Mouse (Mus musculus) liver, embryonic 16.5 days (tissue): Measurements from ENCODE around the gene Plxna3. TPM values are rescaled to one million over a fixed set of nuclear protein-coding genes. Genes with fewer than 3 reads are reported as not detected.

Experiments
- ATAC-seq: fragments of 200-750 bp; cut with Nextera tagmentation; 2 replicates; pipeline ENCODE4 v1.8.0; 2017; ENCODE audit warnings: low read depth, mild to moderate bottlenecking, moderate number of reproducible peaks, moderate library complexity
- H3K27ac ChIP-seq: fragments of 300-500 bp; sonication (generic); 2 replicates; pipeline ENCODE4 v1.5.1; 2014; ENCODE audit warnings: mild to moderate bottlenecking, low read length
- H3K27me3 ChIP-seq: fragments of 300-500 bp; sonication (generic); 2 replicates; pipeline ENCODE4 v1.6.1; 2014; ENCODE audit warnings: low read depth, low read length, mixed read lengths; ENCODE audit not compliant: control insufficient read depth, insufficient read depth
- H3K36me3 ChIP-seq: fragments of 300-500 bp; sonication (generic); 2 replicates; pipeline ENCODE4 v1.6.1; 2014; ENCODE audit warnings: mild to moderate bottlenecking; ENCODE audit not compliant: control insufficient read depth, insufficient read depth
- H3K4me1 ChIP-seq: fragments of 300-500 bp; sonication (generic); 2 replicates; pipeline ENCODE4 v1.6.1; 2014; ENCODE audit warnings: low read depth, low read length, mixed read lengths; ENCODE audit not compliant: control insufficient read depth
- H3K4me2 ChIP-seq: fragments of 300-500 bp; sonication (generic); 2 replicates; pipeline ENCODE4 v1.6.1; 2014; ENCODE audit warnings: low read depth, low read length, mixed read lengths
- H3K4me3 ChIP-seq: fragments of 300-500 bp; sonication (generic); 2 replicates; pipeline ENCODE4 v1.5.1; 2014; ENCODE audit warnings: low read depth, mild to moderate bottlenecking, low read length
- H3K9ac ChIP-seq: fragments of 300-500 bp; sonication (generic); 2 replicates; pipeline ENCODE4 v1.6.1; 2014; ENCODE audit warnings: low read depth, low read length
- H3K9me3 ChIP-seq: fragments of 300-500 bp; sonication (generic); replicated peaks from 2 replicates; pipeline ENCODE4 v1.6.1; 2016; ENCODE audit warnings: low read length; ENCODE audit not compliant: control insufficient read depth
- WGBS: fragments of 180-500 bp; shearing (Covaris S2); extraction: QIAGEN DNeasy Blood & Tissue Kit; methylation state at CpG from one replicate; pipeline ENCODE4 v1.1.7; 2014; ENCODE audit not compliant: insufficient replicate concordance; 5-methylcytosine and 5-hydroxymethylcytosine counted together
- polyA plus RNA-seq: library from polyadenylated mRNA; unstranded; fragments of >200 nt; fragmentation: Nextera tagmentation; extraction: Ambion mirVana; gene quantifications from 2 replicates; pipeline ENCODE4 v1.2.1, GENCODE M21; 2015

Gene Plxna3
- polyA plus RNA-seq, result 1.2 and 1.5 TPM in 2 replicates

- H3K4me1 ChIP-seq, result no peaks in the 10 kb centered on the region; the same call in 1 of the 2 replicates
- WGBS, result 15% methylated on average over 27 of the region's 30 CpGs
- no peaks in the 10 kb centered on the region for H3K36me3 ChIP-seq
- no peaks in the 10 kb centered on the region for H3K9me3 ChIP-seq
- peak within 1 kb of the TSS; percentile 65 for H3K4me2 ChIP-seq
- no peak within 1 kb of the TSS for H3K27ac ChIP-seq
- H3K9ac ChIP-seq, result peak within 1 kb of the TSS; percentile 52
- H3K4me3 ChIP-seq, result peak within 1 kb of the TSS; percentile 50
- no peaks in the 10 kb centered on the region for H3K27me3 ChIP-seq
- ATAC-seq, result peak; percentile 92
Observed at GRCm38 (mm10) chrX:74328725-74329161, at the start of gene Plxna3. Gene Plxna3 (plus strand): TSS chrX:74329066.

DNA sequence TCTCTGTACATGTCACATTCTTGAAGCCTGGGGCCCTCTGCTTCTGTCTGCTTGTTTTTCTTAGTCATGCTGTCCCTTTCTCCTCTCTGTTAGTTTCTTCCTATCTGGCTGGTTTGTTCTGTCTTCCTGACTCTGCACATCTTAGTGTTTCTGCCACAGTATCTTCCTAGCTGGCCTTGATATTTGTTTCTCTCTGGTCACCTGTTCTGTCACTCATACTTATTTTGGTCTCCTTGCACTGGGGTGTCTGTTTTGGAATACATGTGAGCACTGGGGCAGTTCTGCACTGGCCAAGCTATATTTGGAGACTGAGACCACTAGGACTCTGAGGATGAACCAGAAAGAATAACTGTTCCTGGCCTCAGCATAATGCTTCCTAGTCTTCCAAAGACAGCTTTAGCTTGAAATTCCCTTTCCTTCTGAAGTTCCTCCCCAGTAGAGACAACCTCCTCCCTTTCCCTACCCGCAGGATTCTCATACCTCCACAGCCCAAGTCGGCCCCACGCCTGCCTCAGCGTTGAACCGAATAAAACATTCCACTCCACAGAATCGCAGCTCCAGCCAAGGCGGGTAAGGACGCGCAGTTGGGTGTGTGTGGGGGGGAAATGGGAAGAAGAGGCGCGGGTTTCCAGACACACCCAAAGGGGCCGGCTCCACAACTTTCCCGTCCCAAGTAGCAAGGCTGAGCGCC lies 47.7 kb upstream of the Plxna3 start:
- peak overlapping the region; percentile 71 for H3K4me3 ChIP-seq
- H3K9me3 ChIP-seq, result no peaks in the 10 kb centered on the region
- H3K4me1 ChIP-seq, result peaks cover 5% of the 10 kb centered on the region
- peak overlapping the region; percentile 74 for H3K9ac ChIP-seq
- no peaks in the 10 kb centered on the region for H3K27me3 ChIP-seq
- WGBS, result 14% methylated on average over 14 of the region's 14 CpGs
- ATAC-seq, result peak; percentile 8; the same call in 1 of the 2 replicates
- peak overlapping the region; percentile 82 for H3K4me2 ChIP-seq
- H3K27ac ChIP-seq, result peak overlapping the region; percentile 94
- H3K36me3 ChIP-seq, result no peaks in the 10 kb centered on the region; the same call in 1 of the 2 replicates

DNA sequence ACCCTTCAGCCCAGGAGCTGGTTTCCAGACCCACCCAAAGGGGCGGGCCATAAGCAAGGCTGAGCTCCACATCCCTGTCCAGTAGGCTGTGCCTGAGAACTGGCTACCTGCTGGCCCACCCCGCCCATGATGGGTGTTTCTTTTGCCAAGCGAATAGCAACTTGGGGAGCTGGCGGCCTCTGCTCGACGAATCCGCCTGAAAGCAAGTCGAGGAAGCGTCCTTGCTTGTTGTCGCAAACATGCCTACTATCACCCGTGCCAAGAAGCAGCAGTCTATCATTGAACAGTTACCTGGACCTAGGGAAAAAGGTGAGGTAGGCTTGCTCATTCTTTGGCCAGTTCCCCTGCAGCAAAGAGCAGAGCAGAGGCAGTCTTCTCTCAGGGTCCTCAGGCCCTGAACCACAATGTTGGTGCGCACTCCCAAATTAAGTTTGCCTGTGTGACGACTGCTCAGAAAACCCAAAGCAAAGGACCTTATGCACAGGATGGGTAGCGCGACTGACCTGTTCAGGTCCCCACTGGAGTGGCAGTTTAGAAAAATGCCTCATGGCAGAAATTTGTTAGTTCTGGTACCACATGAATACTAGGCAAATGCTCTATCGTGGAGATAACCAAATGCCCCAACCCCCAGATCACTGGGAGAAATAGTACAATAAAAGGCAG lies 47.0 kb upstream of the Plxna3 start, which contains the start of the genes Taz and Dnase1l1:
TSS of gene Taz (plus strand) at position 181 of the 663 bp plus-strand sequence.
TSS of gene Dnase1l1 (minus strand) at position 606 of the 663 bp plus-strand sequence.
- Histone ChIP-seq H3K4me2 (peak within 1 kb of the TSS; percentile 82), H3K4me1 (peaks cover 5% of the 10 kb centered on the region), H3K36me3 (no peaks in the 10 kb centered on the region; the same call in 1 of the 2 replicates), H3K9ac (peak within 1 kb of the TSS; percentile 74), H3K9me3 (no peaks in the 10 kb centered on the region), H3K27ac (peak within 1 kb of the TSS; percentile 94), H3K4me3 (peak within 1 kb of the TSS; percentile 71), H3K27me3 (no peaks in the 10 kb centered on the region)
- peak; percentile 97 for ATAC-seq
- 10% methylated on average over 16 of the region's 16 CpGs for WGBS

GRCm38 (mm10) chrX:74282395-74283091 lies 46.3 kb upstream of the Plxna3 start:
- peak overlapping the region; percentile 71 for H3K9ac ChIP-seq
- H3K27me3 ChIP-seq, result no peaks in the 10 kb centered on the region
- H3K9me3 ChIP-seq, result no peaks in the 10 kb centered on the region
- peak overlapping the region; percentile 82 for H3K4me2 ChIP-seq
- H3K4me3 ChIP-seq, result peak overlapping the region; percentile 71
- ATAC-seq, result peak; percentile 49
- WGBS, result 24% methylated on average over 39 of the region's 39 CpGs
- H3K4me1 ChIP-seq, result peaks cover 5% of the 10 kb centered on the region
- peak overlapping the region; percentile 94 for H3K27ac ChIP-seq
- H3K36me3 ChIP-seq, result no peaks in the 10 kb centered on the region

DNA sequence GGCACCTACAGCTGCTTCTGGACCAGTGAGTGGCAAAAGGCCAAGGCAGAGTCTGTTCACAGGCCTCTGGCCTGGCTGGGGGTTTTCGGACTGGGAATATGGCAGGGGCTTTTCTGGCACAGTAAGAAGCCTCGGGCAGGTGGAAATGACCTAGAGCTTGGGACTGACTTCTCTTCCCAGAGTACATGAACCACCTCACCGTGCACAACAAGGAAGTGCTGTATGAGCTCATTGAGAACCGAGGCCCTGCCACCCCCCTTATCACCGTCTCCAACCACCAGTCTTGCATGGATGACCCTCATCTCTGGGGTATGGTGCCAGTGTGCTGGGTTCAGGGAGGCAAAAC lies 45.8 kb upstream of the Plxna3 start:
- Histone ChIP-seq H3K27me3 (no peaks in the 10 kb centered on the region), H3K27ac (peak overlapping the region; percentile 94), H3K4me1 (peaks cover 5% of the 10 kb centered on the region), H3K9me3 (no peaks in the 10 kb centered on the region), H3K36me3 (no peaks in the 10 kb centered on the region), H3K4me3 (peak overlapping the region; percentile 71), H3K4me2 (peak overlapping the region; percentile 82), H3K9ac (peak overlapping the region; percentile 68)
- WGBS, result 13% methylated on average over 5 of the region's 5 CpGs
- ATAC-seq, result no peak

DNA sequence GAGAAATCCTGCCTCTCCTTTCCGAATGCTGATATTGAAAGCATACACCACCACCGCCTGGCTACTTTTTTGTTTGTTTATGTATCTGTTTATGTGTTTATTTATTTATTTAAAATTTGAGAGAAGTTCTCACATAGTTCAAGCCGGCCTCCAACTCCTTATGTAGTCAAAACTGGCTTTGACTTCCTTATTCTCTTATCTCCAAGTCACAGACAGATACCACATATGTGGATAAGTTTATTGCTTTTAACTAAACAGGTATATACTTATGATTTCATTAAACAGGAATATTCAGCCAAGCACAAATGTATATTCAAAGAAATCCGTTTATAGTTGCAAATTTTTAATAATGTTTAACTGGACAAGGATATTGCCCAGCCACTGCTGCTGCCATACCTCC lies 35.4 kb upstream of the Plxna3 start:
- H3K9me3 ChIP-seq, result no peaks in the 10 kb centered on the region
- no peak overlapping the region for H3K4me2 ChIP-seq
- H3K9ac ChIP-seq, result no peak overlapping the region
- no peak for ATAC-seq
- H3K27ac ChIP-seq, result no peak overlapping the region
- H3K27me3 ChIP-seq, result no peaks in the 10 kb centered on the region
- H3K4me3 ChIP-seq, result no peak overlapping the region
- H3K36me3 ChIP-seq, result no peaks in the 10 kb centered on the region
- H3K4me1 ChIP-seq, result no peaks in the 10 kb centered on the region; the same call in 1 of the 2 replicates
- 42% methylated on average over 4 of the region's 4 CpGs for WGBS

- Histone ChIP-seq H3K4me1 (peaks cover 4% of the 10 kb centered on the region; the same call in 1 of the 2 replicates), H3K4me2 (peak within 1 kb of the TSS; percentile 69), H3K36me3 (peaks cover 7% of the 10 kb centered on the region; the same call in 1 of the 2 replicates), H3K27me3 (no peaks in the 10 kb centered on the region), H3K27ac (peak within 1 kb of the TSS; percentile 84), H3K4me3 (peak within 1 kb of the TSS; percentile 79), H3K9ac (peak within 1 kb of the TSS; percentile 85), H3K9me3 (no peaks in the 10 kb centered on the region)
- ATAC-seq, result peak; percentile 99
- WGBS, result 19% methylated on average over 37 of the region's 37 CpGs
Observed at GRCm38 (mm10) chrX:74296538-74297448, 32.1 kb upstream of the Plxna3 start, which contains the start of gene Atp6ap1. Gene Atp6ap1 (plus strand): TSS chrX:74297097.

DNA sequence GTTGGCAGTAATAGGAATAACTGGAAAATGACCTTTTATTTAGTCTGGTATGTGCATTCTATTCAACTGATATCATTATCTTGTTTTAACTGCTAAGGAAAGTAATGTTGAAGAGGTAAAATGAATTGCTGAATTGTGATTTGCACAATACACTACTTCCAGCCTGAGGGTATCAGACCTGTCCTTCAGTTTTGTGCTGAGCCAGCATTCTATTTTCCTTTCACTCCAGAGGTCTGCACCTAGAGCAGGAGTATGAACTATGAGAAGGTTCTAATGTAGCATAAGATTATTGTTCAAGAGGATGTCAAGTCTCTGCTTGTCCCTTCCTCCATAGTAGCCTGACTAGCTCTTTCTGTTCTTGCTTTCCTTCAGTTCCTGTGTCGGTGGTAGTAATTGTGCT lies 30.5 kb upstream of the Plxna3 start:
- no peaks in the 10 kb centered on the region for H3K27me3 ChIP-seq
- peaks cover 4% of the 10 kb centered on the region; the same call in 1 of the 2 replicates for H3K4me1 ChIP-seq
- WGBS, result 40% methylated on average over 1 of the region's 1 CpGs
- no peak for ATAC-seq
- peak overlapping the region; percentile 29 for H3K4me3 ChIP-seq
- H3K4me2 ChIP-seq, result peak overlapping the region; percentile 43
- H3K9ac ChIP-seq, result no peak overlapping the region
- no peak overlapping the region for H3K27ac ChIP-seq
- no peaks in the 10 kb centered on the region for H3K9me3 ChIP-seq
- H3K36me3 ChIP-seq, result peaks cover 17% of the 10 kb centered on the region
